Mouse (Mus musculus): Measurements from ENCODE around the gene Padi4. TPM values are rescaled to one million over a fixed set of nuclear protein-coding genes. Genes with fewer than 3 reads are reported as not detected.

Padi4 gene
- polyA plus RNA-seq, 1 experiment: 1.4 TPM

DNA sequence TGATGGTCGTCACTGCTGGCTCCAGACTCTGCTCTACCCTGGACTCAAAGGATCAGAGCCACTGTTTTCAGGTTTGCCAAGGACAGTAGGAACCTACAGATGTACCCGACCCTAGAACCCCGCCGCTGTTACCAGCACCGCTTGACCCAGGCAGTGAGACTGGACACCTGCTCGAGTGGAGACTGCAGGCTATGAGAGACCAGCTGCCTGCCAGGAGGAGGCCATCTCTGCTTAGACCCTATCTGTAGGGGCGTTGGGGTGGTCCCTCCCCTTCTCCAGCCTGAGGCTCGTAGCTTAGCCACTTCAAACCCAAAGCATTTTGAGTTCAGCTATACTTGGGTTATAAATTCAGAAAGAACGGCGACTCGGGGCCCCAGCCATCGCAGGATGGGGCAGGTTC lies 47.1 kb downstream of the Padi4 start:
- TF ChIP-seq TCF12 (IDR thresholded peaks at IDR 0.05; ENCODE audit: insufficient read depth, poor library complexity, severe bottlenecking): no peak
- no peak for TF ChIP-seq MAX (IDR thresholded peaks at IDR 0.05; ENCODE audit: low read depth)
- no peak for TF ChIP-seq POLR2A (IDR thresholded peaks at IDR 0.05; ENCODE audit: insufficient read length, low read depth)
- no peak for TF ChIP-seq TCF3 (IDR thresholded peaks at IDR 0.05; ENCODE audit: insufficient read length, low read depth)
- TF ChIP-seq REST (IDR thresholded peaks at IDR 0.05; ENCODE audit: insufficient read depth, insufficient read length): no peak
- TF ChIP-seq CEBPB (IDR thresholded peaks at IDR 0.05; ENCODE audit: insufficient read depth, poor library complexity, severe bottlenecking): no peak
- TF ChIP-seq POLR2AphosphoS2 (IDR thresholded peaks at IDR 0.05; ENCODE audit: insufficient read length, low read depth): no peak
- TF ChIP-seq SRF (IDR thresholded peaks at IDR 0.05; ENCODE audit: control insufficient read depth, insufficient read length, low read depth): no peak
- TF ChIP-seq USF1 (IDR thresholded peaks at IDR 0.05; ENCODE audit: low read depth): no peak
- TF ChIP-seq MYOD1 (IDR thresholded peaks at IDR 0.05; ENCODE audit: control insufficient read depth in 1 of 3, insufficient read length in 2 of 3, low read depth in 2 of 3): no peak
- Histone ChIP-seq H3ac (ENCODE audit: control insufficient read depth, insufficient read length) (no peak overlapping the region), H3K36me3 (ENCODE audit: control insufficient read depth, insufficient read depth) (peaks cover 13% of the 10 kb centered on the region), H3K27me3 (ENCODE audit: control insufficient read depth, insufficient read depth, insufficient read length) (no peaks in the 10 kb centered on the region), H3K4me2 (ENCODE audit: low read depth) (no peak overlapping the region), H3K4me3 (no peak overlapping the region), H3K79me2 (ENCODE audit: control insufficient read depth, insufficient read depth) (no peaks in the 10 kb centered on the region)

DNA sequence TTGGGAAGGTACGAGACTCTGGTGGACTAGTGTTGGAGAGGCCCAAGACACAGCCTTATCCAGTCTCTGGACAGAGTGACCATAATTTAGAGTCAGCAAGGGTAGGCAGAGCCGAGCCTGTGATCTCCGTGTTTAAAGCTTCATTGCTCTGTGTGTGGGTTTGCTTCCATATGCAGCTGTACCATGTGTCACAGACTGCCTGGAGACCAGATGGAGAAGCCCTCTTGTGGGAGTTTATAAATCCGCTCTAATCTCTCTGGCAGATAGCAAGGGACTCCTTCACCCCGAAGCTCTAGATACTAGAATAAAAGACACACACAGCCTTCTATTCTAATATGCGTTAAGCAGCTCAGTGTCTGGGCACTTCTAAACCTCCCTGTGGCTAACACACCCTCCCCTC lies 49.3 kb downstream of the Padi4 start:
- Histone ChIP-seq H3K4me2 (ENCODE audit: low read depth) (no peak overlapping the region), H3K4me3 (no peak overlapping the region), H3K79me2 (ENCODE audit: control insufficient read depth, insufficient read depth) (no peaks in the 10 kb centered on the region), H3ac (ENCODE audit: control insufficient read depth, insufficient read length) (no peak overlapping the region), H3K36me3 (ENCODE audit: control insufficient read depth, insufficient read depth) (peaks cover 33% of the 10 kb centered on the region), H3K27me3 (ENCODE audit: control insufficient read depth, insufficient read depth, insufficient read length) (no peaks in the 10 kb centered on the region)
- TF ChIP-seq MAX (IDR thresholded peaks at IDR 0.05; ENCODE audit: low read depth): no peak
- TF ChIP-seq POLR2AphosphoS2 (IDR thresholded peaks at IDR 0.05; ENCODE audit: insufficient read length, low read depth): peak; percentile 10
- no peak for TF ChIP-seq TCF3 (IDR thresholded peaks at IDR 0.05; ENCODE audit: insufficient read length, low read depth)

DNA sequence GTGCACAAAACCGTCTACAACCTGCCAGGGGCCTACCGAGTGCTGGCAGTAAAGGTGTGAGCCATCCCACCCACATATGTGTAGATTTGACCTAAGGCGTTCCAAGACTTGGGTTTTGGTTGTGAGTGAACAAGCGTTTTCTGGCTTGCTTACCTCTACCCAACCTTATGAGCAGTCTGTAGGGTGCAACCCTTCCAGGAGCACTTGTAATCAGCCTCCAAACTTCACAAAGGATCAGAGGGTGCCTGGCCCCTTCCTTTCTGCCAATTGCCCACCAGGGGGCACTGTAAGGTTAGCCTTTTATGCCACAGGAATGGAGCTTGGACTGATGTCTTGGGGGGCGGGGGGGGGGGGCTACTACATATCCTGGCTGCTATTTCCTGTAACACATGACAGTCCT lies 50.2 kb downstream of the Padi4 start:
- Histone ChIP-seq H3K27me3 (ENCODE audit: control insufficient read depth, insufficient read depth, insufficient read length) (no peaks in the 10 kb centered on the region), H3K4me3 (no peak overlapping the region), H3K4me2 (ENCODE audit: low read depth) (no peak overlapping the region), H3K79me2 (ENCODE audit: control insufficient read depth, insufficient read depth) (no peaks in the 10 kb centered on the region), H3ac (ENCODE audit: control insufficient read depth, insufficient read length) (no peak overlapping the region), H3K36me3 (ENCODE audit: control insufficient read depth, insufficient read depth) (peaks cover 37% of the 10 kb centered on the region)
- no peak for TF ChIP-seq MAX (IDR thresholded peaks at IDR 0.05; ENCODE audit: low read depth)
- TF ChIP-seq TCF3 (IDR thresholded peaks at IDR 0.05; ENCODE audit: insufficient read length, low read depth): no peak
- no peak for TF ChIP-seq REST (IDR thresholded peaks at IDR 0.05; ENCODE audit: insufficient read depth, insufficient read length)
- TF ChIP-seq MYOD1 (IDR thresholded peaks at IDR 0.05; ENCODE audit: control insufficient read depth in 1 of 3, insufficient read length in 2 of 3, low read depth in 2 of 3): no peak
- no peak for TF ChIP-seq USF1 (IDR thresholded peaks at IDR 0.05; ENCODE audit: low read depth)
- TF ChIP-seq MYOG (IDR thresholded peaks at IDR 0.05; ENCODE audit: control insufficient read depth in 1 of 3, insufficient read depth in 1 of 3, insufficient read length in 2 of 3, low read depth in 2 of 3): no peak

DNA sequence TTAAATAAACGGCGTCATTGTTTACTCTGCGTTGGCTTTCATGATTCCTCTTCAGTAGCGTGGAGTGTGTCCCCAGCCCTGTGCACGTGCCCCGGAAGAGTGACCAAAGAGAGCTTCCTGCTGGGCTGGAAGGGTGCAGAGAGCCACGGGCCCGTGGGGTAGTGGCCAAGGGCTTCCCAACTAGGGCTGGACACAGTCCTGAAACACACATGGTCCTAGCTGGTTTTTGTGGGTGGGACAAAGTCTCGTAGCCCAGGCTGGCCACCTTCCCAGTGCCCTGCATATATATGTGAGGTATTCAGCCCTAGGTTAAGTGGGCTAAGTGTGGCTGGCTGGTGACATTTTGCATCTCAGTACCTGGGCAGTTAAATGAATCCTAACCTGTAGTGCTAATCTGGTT lies 50.8 kb downstream of the Padi4 start:
- H3ac ChIP-seq (ENCODE audit: control insufficient read depth, insufficient read length): no peak overlapping the region
- no peaks in the 10 kb centered on the region for H3K27me3 ChIP-seq (ENCODE audit: control insufficient read depth, insufficient read depth, insufficient read length)
- no peak overlapping the region for H3K4me3 ChIP-seq
- no peak overlapping the region for H3K4me2 ChIP-seq (ENCODE audit: low read depth)
- peaks cover 41% of the 10 kb centered on the region for H3K36me3 ChIP-seq (ENCODE audit: control insufficient read depth, insufficient read depth)
- no peaks in the 10 kb centered on the region for H3K79me2 ChIP-seq (ENCODE audit: control insufficient read depth, insufficient read depth)
- TF ChIP-seq TCF12 (IDR thresholded peaks at IDR 0.05; ENCODE audit: insufficient read depth, poor library complexity, severe bottlenecking) (no peak), POLR2A (IDR thresholded peaks at IDR 0.05; ENCODE audit: insufficient read length, low read depth) (peak; percentile 32)

DNA sequence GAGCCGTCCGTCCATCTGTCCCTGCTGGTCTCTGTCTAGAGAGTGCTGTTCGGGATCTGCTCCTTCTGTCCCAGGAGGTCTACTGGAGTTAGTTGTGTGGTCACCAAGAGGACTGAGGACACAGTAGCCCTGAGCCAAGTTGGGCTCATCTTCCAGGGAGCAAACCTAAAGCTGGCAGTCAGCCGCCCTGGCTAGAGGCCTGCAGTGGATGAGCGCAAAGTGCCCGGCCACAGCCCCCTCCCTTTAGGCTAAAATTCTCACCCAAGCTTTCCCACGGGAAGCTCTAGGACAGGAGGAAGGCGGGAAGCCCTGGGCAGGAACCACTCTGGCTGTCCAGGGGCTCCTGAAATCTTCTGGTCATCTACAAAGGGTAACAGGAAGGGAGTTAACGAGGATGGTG lies 51.3 kb downstream of the Padi4 start:
- H3K79me2 ChIP-seq (ENCODE audit: control insufficient read depth, insufficient read depth): no peaks in the 10 kb centered on the region
- no peak overlapping the region for H3K4me3 ChIP-seq
- no peak overlapping the region for H3ac ChIP-seq (ENCODE audit: control insufficient read depth, insufficient read length)
- H3K27me3 ChIP-seq (ENCODE audit: control insufficient read depth, insufficient read depth, insufficient read length): no peaks in the 10 kb centered on the region
- H3K36me3 ChIP-seq (ENCODE audit: control insufficient read depth, insufficient read depth): peaks cover 46% of the 10 kb centered on the region
- no peak overlapping the region for H3K4me2 ChIP-seq (ENCODE audit: low read depth)
- TF ChIP-seq E2F4 (IDR thresholded peaks at IDR 0.05; ENCODE audit: insufficient read depth) (no peak), MYOD1 (IDR thresholded peaks at IDR 0.05; ENCODE audit: control insufficient read depth in 1 of 3, insufficient read length in 2 of 3, low read depth in 2 of 3) (no peak), TCF3 (IDR thresholded peaks at IDR 0.05; ENCODE audit: insufficient read length, low read depth) (no peak), TCF12 (IDR thresholded peaks at IDR 0.05; ENCODE audit: insufficient read depth, poor library complexity, severe bottlenecking) (no peak), REST (IDR thresholded peaks at IDR 0.05; ENCODE audit: insufficient read depth, insufficient read length) (no peak), MAX (IDR thresholded peaks at IDR 0.05; ENCODE audit: low read depth) (no peak)

DNA sequence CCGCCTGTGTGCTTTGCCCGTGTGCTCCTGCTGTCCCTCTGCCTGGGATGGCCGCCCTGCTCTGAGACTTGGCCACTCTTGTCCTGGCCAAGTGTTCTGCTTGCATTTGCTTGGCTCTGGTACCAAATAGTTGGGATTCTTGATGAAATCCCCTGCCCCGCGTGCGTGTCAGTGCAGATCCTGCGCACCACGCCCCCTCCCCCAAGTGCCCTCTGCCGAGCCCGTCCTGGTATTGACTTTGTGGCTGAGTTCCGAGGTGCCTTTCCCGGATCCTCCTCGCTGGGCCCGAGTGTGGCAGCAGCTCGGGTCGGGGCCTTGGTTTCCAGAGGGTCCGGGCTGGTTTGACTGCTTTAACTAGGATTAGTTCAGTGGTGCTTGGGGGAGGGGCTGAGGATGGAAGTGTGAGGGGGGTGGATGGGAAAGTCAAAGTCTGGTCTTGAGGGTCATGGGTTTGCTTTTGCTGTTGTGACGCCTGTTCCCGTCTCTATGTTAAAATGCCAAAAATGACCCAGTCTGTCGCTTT lies 52.0 kb downstream of the Padi4 start:
- Histone ChIP-seq H3K79me2 (ENCODE audit: control insufficient read depth, insufficient read depth) (no peaks in the 10 kb centered on the region), H3ac (ENCODE audit: control insufficient read depth, insufficient read length) (no peak overlapping the region)
- TF ChIP-seq MYOD1 (IDR thresholded peaks at IDR 0.05; ENCODE audit: control insufficient read depth in 1 of 3, insufficient read length in 2 of 3, low read depth in 2 of 3) (no peak), POLR2AphosphoS2 (IDR thresholded peaks at IDR 0.05; ENCODE audit: insufficient read length, low read depth) (peak; percentile 20)

More for the DNA sequence above, 52.0 kb downstream of the Padi4 start:
- H3K36me3 ChIP-seq (ENCODE audit: control insufficient read depth, insufficient read depth): peaks cover 50% of the 10 kb centered on the region
- H3K4me2 ChIP-seq (ENCODE audit: low read depth): no peak overlapping the region
- H3K4me3 ChIP-seq: no peak overlapping the region
- no peaks in the 10 kb centered on the region for H3K27me3 ChIP-seq (ENCODE audit: control insufficient read depth, insufficient read depth, insufficient read length)

Measured in myocyte (in vitro differentiated cells).